Mouse (Mus musculus): ENCODE results near the gene Dnm3. TPM values are rescaled to one million over a fixed set of nuclear protein-coding genes. Genes with fewer than 3 reads are reported as not detected.

The Dnm3 gene
- polyA plus RNA-seq, 1 experiment from 2014 or later = 71.6 TPM

DNA sequence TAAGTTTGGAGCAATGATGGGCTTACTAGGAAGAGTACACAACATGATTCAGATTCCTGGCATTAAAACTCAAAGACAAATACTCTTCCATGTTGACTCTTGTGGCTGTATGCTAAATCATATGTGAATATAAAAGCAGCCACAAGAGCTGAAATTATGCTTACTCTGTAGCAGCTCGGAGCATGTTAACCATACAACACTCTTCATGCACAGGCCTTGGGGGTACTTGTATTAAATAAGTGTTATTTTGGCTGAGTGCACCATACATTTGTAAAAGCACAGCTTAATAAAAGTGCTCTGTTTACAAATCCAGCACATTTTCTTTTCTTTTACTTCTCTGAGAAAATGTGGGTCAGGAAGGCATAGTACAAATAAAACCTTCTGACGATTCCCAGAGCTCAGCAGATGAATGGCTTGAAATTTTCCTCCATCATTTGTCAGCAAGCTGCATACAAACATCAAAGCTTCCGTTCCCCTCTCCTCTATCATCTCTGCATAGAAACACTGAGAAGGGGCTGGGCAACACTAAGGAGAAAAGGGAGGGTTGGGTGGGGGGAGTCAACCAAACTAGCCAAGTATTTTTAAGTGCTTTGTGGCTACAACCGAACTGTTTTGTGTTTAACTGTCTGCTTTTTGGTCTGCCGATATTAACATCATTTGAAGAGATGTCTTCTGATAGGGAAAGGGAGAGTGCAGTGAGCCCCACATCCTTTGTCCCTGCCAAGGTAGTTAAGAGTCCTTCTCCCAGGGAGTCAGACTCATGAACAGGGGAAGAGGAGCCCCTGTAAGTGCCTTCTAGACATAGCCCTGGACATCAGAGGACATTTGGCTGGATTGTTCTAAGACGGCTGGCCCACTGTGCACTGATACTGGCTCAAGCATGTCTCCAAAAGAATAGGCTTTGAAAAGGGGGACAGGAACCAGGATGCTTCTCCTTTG lies 333.6 kb downstream of the Dnm3 start:
- Histone ChIP-seq H3K27ac (no peak overlapping the region), H3K9ac (no peak overlapping the region), H3K9me3 (ENCODE audit: control insufficient read depth, low read length) (no peaks in the 10 kb centered on the region), H3K4me2 (replicated peaks) (no peak overlapping the region), H3K36me3 (replicated peaks; ENCODE audit: control insufficient read depth, insufficient read depth) (no peaks in the 10 kb centered on the region), H3K27me3 (ENCODE audit: control insufficient read depth, insufficient read depth, low read length) (no peaks in the 10 kb centered on the region), H3K4me3 (replicated peaks; ENCODE audit: low read length) (no peak overlapping the region), H3K4me1 (replicated peaks; ENCODE audit: control insufficient read depth, insufficient read depth, low read length) (no peaks in the 10 kb centered on the region)
- DNase-seq (ENCODE audit: low spot score) (no peak), ATAC-seq (ENCODE audit: low FRiP score) (no peak)
- 51% methylated on average over 6 of the region's 6 CpGs for WGBS

DNA sequence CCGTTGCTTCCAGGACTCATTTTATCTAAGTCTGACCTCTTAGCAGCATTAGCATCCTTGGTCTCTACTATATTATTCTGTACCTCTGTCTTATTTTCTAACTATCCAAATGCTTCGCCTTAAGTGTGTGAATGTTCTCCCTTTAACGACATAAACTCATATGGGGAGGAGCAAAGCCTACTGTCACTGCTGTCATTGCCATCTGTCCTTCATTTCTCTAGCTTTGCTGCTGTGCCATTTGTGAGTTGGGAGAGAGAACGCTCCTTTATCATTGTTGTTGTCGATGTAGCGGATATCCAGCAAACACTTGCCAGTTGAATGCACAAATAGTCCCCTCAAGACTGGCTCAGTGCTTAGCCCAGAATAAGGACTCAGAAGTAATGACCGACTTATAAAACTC lies 335.5 kb downstream of the Dnm3 start:
- ATAC-seq (ENCODE audit: low FRiP score) (no peak), DNase-seq (ENCODE audit: low spot score) (no peak)
- H3K9ac ChIP-seq = no peak overlapping the region
- H3K27ac ChIP-seq = no peak overlapping the region
- H3K4me1 ChIP-seq (replicated peaks; ENCODE audit: control insufficient read depth, insufficient read depth, low read length) = no peaks in the 10 kb centered on the region
- no peaks in the 10 kb centered on the region for H3K36me3 ChIP-seq (replicated peaks; ENCODE audit: control insufficient read depth, insufficient read depth)
- H3K27me3 ChIP-seq (ENCODE audit: control insufficient read depth, insufficient read depth, low read length) = no peaks in the 10 kb centered on the region
- WGBS = 76% methylated on average over 7 of the region's 7 CpGs
- no peak overlapping the region for H3K4me3 ChIP-seq (replicated peaks; ENCODE audit: low read length)
- H3K9me3 ChIP-seq (ENCODE audit: control insufficient read depth, low read length) = no peaks in the 10 kb centered on the region
- H3K4me2 ChIP-seq (replicated peaks) = no peak overlapping the region

DNA sequence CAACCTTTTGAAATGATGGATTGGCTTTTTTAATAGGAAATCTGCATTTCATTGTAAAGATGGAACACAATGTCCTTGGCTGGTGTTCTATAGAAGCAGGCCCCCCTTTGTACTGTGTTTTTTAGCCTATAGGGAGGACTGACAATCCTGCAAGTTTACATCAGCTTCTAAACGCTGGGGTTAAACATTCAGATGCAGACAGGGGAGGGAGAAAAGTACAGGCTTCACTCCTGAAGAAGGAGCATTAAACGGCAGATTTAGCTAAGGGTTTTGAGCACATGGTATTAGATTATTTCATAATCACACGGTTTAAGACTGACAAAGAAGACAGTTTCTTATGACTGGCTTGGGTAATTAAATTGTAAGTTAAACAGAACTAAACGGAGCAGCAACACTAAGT lies 341.5 kb downstream of the Dnm3 start:
- Histone ChIP-seq H3K9ac (no peak overlapping the region), H3K9me3 (ENCODE audit: control insufficient read depth, low read length) (no peaks in the 10 kb centered on the region), H3K27me3 (ENCODE audit: control insufficient read depth, insufficient read depth, low read length) (no peaks in the 10 kb centered on the region), H3K4me1 (replicated peaks; ENCODE audit: control insufficient read depth, insufficient read depth, low read length) (no peaks in the 10 kb centered on the region), H3K4me3 (replicated peaks; ENCODE audit: low read length) (no peak overlapping the region), H3K36me3 (replicated peaks; ENCODE audit: control insufficient read depth, insufficient read depth) (no peaks in the 10 kb centered on the region; the same call in 1 of the 2 replicates), H3K4me2 (replicated peaks) (no peak overlapping the region), H3K27ac (peak overlapping the region; percentile 49)
- ATAC-seq (ENCODE audit: low FRiP score) (peak; percentile 34; the same call in 1 of the 2 replicates), DNase-seq (ENCODE audit: low spot score) (no peak)
- WGBS = 30% methylated on average over 4 of the region's 4 CpGs

DNA sequence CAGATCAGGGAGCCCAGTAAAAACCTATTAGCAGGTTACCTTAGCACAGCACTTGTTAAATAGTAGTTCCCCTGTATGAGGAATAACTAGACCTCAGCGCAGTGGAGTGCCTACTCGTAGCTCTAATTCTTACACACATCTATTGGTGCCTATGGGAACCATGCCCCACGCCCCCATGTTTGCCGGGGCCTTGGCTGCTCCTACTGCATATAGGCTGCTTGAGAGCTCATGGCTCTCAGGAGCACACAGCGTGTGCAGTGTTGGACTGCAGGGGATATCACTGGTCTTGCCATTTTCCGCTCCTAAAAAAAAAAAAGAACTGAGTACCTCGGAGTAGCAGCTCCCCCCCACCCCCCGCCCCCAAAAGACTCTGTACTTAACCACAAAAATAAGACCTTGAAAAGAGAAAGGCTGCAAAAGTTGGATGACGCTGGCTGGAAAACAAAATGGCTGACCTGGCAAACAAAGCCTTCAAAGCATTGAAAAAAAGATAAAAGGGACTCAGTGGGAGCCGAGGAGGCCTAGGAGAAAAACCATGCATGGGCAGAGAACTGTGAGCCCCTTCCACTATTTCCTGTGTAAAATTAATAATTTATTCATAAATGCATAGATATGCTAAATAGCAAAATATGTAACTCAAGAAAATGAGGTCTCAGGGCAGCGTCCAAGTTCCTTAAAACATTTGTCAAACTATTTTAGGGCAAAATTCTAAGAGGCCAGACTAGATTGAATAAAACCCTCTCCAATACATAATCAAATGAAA lies 342.2 kb downstream of the Dnm3 start:
- no peak overlapping the region for H3K4me3 ChIP-seq (replicated peaks; ENCODE audit: low read length)
- no peak overlapping the region for H3K27ac ChIP-seq
- DNase-seq (ENCODE audit: low spot score) (no peak), ATAC-seq (ENCODE audit: low FRiP score) (0 out of 2 replicates have a peak, but pooled peaks have one; percentile 35)
- H3K4me1 ChIP-seq (replicated peaks; ENCODE audit: control insufficient read depth, insufficient read depth, low read length) = 0 out of 2 replicates have a peak, but pooled peaks cover 4% of the 10 kb centered on the region
- H3K9ac ChIP-seq = no peak overlapping the region
- no peaks in the 10 kb centered on the region for H3K27me3 ChIP-seq (ENCODE audit: control insufficient read depth, insufficient read depth, low read length)
- no peaks in the 10 kb centered on the region for H3K9me3 ChIP-seq (ENCODE audit: control insufficient read depth, low read length)
- no peaks in the 10 kb centered on the region; the same call in 1 of the 2 replicates for H3K36me3 ChIP-seq (replicated peaks; ENCODE audit: control insufficient read depth, insufficient read depth)
- 48% methylated on average over 11 of the region's 11 CpGs for WGBS
- H3K4me2 ChIP-seq (replicated peaks) = no peak overlapping the region

DNA sequence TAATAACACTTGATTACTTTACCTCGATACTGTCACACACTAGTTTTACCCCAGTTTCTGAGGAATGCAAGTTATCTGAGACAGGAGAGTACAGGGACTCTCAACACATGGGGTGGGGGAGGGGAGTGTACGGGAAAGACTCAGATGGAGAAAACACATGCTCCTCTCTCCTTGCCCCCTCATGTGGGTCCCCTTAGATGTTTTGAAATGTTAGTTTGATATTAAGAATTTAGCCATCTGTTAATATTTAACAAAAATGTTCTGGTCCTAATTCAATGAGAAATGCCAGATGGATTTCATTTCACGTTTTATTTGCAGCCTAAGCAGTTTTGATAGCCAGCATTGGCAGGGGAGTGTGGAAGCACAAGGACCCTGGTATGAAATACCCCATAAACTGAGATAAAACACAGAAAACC lies 343.2 kb downstream of the Dnm3 start:
- H3K4me3 ChIP-seq (replicated peaks; ENCODE audit: low read length) = no peak overlapping the region
- H3K27ac ChIP-seq = no peak overlapping the region
- no peak overlapping the region for H3K4me2 ChIP-seq (replicated peaks)
- H3K4me1 ChIP-seq (replicated peaks; ENCODE audit: control insufficient read depth, insufficient read depth, low read length) = 0 out of 2 replicates have a peak, but pooled peaks cover 4% of the 10 kb centered on the region
- 80% methylated on average over 3 of the region's 3 CpGs for WGBS
- DNase-seq (ENCODE audit: low spot score) (no peak), ATAC-seq (ENCODE audit: low FRiP score) (no peak)
- no peaks in the 10 kb centered on the region for H3K27me3 ChIP-seq (ENCODE audit: control insufficient read depth, insufficient read depth, low read length)
- no peak overlapping the region for H3K9ac ChIP-seq
- no peaks in the 10 kb centered on the region; the same call in 1 of the 2 replicates for H3K36me3 ChIP-seq (replicated peaks; ENCODE audit: control insufficient read depth, insufficient read depth)
- H3K9me3 ChIP-seq (ENCODE audit: control insufficient read depth, low read length) = no peaks in the 10 kb centered on the region

DNA sequence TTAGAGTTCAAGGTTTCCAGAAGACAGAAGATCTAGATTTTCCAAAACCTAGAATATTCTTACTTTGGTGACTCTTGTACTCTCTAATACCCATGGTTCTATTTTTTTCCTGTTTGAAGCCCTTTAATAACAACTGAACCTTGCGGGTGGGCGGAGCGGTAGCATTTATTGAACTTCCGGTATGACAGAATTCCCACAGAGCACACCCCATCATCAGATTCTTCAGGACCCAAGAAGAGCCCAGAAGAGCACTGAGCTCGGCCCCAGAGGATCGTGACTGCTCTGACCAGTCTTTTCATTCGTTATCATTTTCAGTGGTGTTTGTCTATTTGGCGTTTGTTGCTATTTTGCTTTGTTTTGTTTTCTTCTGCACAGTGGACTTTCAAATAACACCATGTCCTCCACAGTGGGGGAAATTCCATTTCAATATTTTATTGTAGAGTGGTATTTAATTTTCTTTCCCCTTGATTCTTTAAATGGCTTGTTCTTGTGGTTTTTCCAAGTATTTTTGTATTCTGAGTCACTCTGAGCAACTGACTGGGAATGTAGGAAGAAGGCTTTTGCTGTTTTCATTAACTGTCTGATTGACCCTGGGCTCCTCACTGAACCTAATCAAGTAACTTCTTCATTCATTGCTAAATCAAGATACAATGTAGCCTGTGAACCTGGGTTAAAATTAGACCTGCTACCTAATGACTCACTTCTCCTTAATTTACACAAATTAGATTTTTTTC lies 344.8 kb downstream of the Dnm3 start:
- H3K36me3 ChIP-seq (replicated peaks; ENCODE audit: control insufficient read depth, insufficient read depth) = no peaks in the 10 kb centered on the region; the same call in 1 of the 2 replicates
- no peak for DNase-seq (ENCODE audit: low spot score)
- no peaks in the 10 kb centered on the region for H3K27me3 ChIP-seq (ENCODE audit: control insufficient read depth, insufficient read depth, low read length)
- H3K4me2 ChIP-seq (replicated peaks) = no peak overlapping the region
- 94% methylated on average over 8 of the region's 8 CpGs for WGBS
- no peak overlapping the region for H3K9ac ChIP-seq
- H3K4me3 ChIP-seq (replicated peaks; ENCODE audit: low read length) = no peak overlapping the region
- H3K9me3 ChIP-seq (ENCODE audit: control insufficient read depth, low read length) = no peaks in the 10 kb centered on the region
- no peak for ATAC-seq (ENCODE audit: low FRiP score)
- H3K4me1 ChIP-seq (replicated peaks; ENCODE audit: control insufficient read depth, insufficient read depth, low read length) = 0 out of 2 replicates have a peak, but pooled peaks cover 4% of the 10 kb centered on the region
- H3K27ac ChIP-seq = no peak overlapping the region

DNA sequence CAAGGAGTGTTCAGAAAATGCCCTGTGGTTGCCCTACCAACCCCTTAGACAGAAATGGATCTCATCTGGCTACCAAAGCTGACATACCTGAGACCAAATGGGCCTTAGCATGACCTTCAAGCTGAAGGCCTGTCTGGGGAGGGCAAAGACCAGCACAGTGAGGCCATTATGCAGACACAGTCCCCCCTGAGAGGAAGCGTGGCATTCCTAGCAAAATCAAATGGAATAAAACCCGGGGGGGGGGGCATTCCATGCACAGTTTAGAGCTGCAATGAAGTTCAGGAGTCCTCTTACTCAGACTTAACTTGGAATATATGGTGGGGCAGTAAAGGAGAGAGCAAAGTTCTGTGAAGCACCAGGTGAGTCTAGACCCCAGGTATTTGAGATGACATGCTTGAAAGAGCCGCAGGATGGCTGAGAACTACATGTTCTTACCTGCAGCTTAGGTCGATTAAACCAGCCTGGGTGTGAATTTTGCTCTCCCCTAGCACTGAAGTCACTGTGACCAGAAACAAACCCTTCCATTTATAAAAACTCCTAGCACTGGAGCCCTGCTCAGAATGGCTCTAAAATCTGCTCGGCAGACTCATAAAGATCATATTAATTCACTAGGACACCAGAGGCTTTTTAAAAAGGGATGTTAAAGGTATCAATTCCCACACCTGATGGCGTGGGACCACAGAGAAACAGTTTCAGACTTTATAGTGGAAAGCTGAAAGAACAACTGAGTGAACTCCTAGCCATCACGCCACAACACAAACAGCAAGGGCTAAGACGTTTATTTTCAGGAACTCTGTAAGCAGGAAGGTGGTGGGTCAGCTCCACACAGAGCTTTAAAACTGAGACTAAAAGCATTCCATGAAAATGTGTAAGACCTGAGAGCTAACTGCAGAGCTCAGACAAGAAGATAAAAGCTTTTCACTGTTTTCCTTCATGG lies 350.7 kb downstream of the Dnm3 start:
- no peaks in the 10 kb centered on the region for H3K9me3 ChIP-seq (ENCODE audit: control insufficient read depth, low read length)
- no peak overlapping the region for H3K4me3 ChIP-seq (replicated peaks; ENCODE audit: low read length)
- H3K9ac ChIP-seq = no peak overlapping the region
- H3K27ac ChIP-seq = no peak overlapping the region
- 75% methylated on average over 8 of the region's 8 CpGs for WGBS
- H3K36me3 ChIP-seq (replicated peaks; ENCODE audit: control insufficient read depth, insufficient read depth) = no peaks in the 10 kb centered on the region
- ATAC-seq (ENCODE audit: low FRiP score) (no peak), DNase-seq (ENCODE audit: low spot score) (no peak)
- 0 out of 2 replicates have a peak, but pooled peaks cover 4% of the 10 kb centered on the region for H3K4me1 ChIP-seq (replicated peaks; ENCODE audit: control insufficient read depth, insufficient read depth, low read length)
- H3K4me2 ChIP-seq (replicated peaks) = no peak overlapping the region
- no peaks in the 10 kb centered on the region for H3K27me3 ChIP-seq (ENCODE audit: control insufficient read depth, insufficient read depth, low read length)

DNA sequence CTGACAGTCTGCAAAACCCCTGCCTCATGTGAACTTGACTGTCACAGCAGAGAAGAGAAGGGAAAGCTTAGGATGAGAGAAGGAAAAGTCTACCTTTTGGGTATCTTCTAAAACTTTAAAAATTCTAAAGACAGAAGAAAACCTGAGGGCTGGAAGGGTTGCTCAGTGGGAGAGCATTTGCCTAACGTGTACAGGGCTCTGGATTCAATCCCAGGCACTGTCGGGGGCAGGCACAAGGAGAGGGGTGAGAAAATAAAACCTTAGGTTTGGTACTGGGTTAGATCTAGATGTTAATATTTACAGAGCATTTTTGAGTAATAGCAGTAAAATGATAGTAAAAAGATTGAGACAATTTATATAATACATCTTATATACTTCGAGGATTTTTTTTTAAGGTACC lies 353.4 kb downstream of the Dnm3 start:
- DNase-seq (ENCODE audit: low spot score) (no peak), ATAC-seq (ENCODE audit: low FRiP score) (no peak)
- Histone ChIP-seq H3K27me3 (ENCODE audit: control insufficient read depth, insufficient read depth, low read length) (no peaks in the 10 kb centered on the region), H3K4me3 (replicated peaks; ENCODE audit: low read length) (no peak overlapping the region), H3K4me2 (replicated peaks) (no peak overlapping the region), H3K4me1 (replicated peaks; ENCODE audit: control insufficient read depth, insufficient read depth, low read length) (no peaks in the 10 kb centered on the region), H3K27ac (no peak overlapping the region), H3K9ac (no peak overlapping the region), H3K9me3 (ENCODE audit: control insufficient read depth, low read length) (no peaks in the 10 kb centered on the region), H3K36me3 (replicated peaks; ENCODE audit: control insufficient read depth, insufficient read depth) (no peaks in the 10 kb centered on the region)
- 66% methylated on average over 3 of the region's 3 CpGs for WGBS
